Mouse (Mus musculus) CD8-positive naive resting alpha-beta T cell, adult 2 months (primary cell): Measurements from ENCODE around the gene Scaper.

ENCODE experiments used
- DNase-seq, 2 experiments: peaks; one replicate each; pipeline ENCODE4 v3.0.0; 2022; ENCODE audit warnings: low read depth in 2 of 2, low spot score in 2 of 2

Gene Scaper

DNA sequence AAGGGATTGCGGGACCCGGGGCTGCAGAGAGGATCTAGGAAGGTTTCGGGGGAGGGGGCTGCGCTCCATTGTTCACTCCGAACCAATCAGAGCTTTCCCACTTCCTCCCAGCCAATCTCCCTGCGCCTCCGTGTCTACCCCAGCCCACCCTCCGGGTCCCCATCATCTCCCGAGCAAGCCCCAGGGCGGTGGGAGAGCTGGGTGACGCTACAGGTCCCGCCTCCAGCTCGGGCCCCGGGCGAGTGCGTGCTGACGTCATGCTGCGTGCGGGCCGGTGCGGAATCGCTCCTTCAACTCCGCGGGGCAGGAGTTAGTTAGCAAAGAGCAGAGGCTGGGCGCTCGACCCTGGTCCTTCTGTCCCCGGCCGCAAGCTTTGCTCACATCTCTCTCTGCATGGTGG is 397.0 kb downstream of the Scaper start:
- DNase-seq: peak in 1 of 2 experiments; percentile 43

DNA sequence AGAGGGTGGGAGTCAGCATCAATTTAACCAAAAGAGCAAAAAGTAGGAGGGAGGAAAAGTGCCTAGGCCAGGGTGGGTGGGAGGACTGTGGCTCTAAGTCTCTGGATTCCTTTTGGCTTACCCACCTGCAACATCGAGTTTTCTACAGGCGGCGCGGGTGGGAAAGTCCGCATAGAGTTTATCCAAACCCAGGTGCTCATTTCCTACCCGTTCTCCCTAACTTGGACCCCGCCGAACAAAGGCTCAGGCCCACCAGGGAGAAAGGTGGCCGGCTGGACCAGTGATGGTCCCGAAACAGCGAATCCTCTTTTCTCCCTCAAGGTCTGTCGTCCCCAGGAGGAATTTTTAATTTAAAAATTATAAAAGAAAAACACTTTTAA is 397.5 kb downstream of the Scaper start:
- no peak for DNase-seq

DNA sequence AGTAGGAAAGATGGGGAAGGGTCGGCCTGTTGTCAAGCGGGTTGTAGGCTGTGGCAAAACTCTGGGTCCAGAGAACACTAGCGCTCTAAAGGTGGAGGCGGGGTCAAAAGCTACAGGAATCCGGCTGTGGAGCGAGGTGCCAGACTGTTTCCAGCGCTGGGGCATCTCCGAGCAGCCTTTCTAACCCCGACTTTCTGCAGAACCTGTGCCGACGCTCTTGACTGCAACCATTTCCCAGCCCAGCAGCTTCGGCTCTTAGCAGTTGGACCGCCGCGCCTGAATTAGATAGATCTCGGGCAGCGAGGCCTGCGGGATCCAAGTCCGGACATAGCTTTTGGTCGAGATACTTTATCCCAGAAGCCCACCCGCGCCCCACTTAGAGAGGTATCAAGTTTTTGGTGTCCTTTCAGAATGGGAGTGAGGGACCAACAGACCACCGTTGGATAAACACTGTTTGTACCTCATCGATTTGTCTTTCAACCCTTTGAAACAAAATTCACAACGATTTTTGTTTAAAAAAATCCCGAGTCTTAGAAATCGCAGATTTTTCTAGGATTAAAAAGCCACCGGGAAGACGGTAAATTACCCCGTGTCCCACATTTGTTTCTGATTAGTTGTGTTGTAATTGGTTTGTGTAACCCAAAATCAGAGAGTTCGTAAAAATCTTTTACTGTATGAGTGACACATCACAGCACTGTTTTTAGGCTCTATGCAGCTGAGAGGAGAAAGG is 398.1 kb downstream of the Scaper start:
- no peak for DNase-seq

DNA sequence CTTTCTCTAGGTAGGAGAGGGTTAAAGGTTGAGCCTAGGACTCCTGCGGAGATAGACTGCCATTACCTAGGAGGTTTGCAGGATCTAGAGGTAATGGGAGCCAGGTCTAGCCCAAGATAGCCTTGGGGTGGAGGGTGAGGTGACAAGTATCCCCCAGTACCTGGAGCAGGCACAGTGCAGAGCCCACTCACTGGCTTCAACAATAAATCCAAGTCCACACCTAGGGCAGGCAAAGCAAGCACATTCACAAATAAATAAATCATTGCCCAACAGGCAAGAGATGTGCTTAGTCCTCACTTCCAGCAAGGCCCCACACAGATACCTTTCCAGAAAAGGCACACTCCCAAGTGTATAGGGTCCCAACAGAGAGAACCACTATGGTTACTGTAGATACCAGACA is 398.9 kb downstream of the Scaper start:
- DNase-seq: no peak

DNA sequence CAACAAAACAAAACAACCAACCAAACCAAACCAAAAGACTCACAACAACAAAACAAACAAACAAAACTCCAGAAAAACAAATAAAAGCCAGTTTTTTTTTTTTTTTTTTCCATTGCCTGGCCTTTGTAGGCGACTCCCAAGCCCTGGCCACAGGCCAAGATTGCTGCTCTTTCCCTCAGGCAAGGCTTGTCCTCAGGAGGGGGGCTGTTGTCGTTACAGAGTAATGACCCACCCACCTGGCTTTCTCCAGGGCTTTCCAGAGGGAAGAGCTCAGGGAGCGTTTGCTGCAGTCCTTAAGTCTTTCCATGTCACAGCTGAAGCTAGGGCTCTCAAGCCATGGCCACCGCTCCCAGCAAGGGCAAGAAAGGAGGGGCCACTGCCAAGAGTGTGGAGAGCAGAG is 399.5 kb downstream of the Scaper start, which contains the start of gene Isl2:
Gene Isl2 (plus strand): TSS at position 296 of the 400 bp plus-strand sequence.
- DNase-seq: no peak

DNA sequence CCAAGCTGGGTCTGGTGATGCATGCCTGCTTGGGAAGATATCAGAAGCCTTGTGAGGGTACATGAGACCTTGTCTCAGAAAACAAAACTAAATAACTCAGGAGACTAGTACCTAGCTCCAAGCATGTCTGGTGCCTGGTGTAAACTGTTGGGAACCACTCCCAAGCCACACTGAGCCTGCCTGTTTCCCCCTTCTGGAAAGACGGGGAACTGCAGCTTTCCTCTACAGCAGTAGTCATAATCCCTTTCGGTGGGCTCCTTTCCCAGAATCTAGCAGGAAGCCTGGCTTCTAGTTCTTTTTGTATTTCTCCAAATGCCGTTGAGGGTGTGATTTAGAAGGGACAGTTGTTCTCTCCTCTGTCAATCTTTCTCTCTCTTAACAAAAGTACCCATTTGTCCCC is 402.0 kb downstream of the Scaper start:
- no peak for DNase-seq

DNA sequence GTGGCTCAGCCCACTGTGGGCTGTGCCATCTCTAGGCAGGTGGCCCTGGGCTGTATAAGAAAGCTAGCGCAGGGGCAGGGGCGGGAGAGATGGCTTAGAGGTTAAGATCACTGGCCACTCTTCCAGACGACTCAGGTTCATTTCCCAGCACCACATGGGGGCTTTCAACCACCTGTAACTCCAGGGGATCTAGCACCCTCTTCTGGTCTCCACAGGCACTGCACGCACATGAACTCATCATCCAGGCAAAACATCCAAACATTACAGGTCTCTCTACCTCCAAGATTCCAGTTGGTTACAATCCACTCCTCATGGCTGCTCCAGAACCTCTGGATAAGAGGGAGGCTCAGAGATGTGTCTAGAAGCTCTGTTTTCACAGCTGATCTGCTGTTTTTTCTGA is 412.2 kb downstream of the Scaper start:
- DNase-seq: no peak

DNA sequence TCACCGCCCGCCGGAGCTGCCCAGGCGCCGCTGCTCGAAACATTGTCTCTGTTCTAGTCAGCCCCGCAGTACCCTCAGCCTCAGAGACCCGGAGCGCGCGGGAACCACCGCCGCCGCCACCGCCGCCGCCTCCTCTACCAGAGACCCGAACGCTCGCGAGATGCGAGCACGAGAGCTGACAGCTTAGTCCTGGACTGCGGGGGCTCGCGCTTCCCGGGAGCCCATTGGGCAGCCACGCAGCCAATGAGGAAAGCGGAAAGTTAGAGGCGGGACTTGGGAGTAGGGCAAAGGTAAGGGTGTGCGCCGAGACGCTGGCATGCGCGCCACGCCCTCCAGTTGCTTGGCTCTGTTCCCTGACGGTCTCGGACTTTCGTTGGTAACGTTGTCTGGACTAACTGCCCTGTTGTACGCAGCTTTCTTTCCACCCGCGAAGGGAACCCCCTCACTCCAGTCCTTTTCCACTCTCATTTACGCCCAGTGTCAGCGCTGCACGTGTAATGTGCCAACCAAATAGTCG is 425.8 kb downstream of the Scaper start, which contains the start of gene Etfa:
Gene Etfa (minus strand): TSS at position 217 of the 517 bp plus-strand sequence.
- DNase-seq: peak; percentile 86 to 89

DNA sequence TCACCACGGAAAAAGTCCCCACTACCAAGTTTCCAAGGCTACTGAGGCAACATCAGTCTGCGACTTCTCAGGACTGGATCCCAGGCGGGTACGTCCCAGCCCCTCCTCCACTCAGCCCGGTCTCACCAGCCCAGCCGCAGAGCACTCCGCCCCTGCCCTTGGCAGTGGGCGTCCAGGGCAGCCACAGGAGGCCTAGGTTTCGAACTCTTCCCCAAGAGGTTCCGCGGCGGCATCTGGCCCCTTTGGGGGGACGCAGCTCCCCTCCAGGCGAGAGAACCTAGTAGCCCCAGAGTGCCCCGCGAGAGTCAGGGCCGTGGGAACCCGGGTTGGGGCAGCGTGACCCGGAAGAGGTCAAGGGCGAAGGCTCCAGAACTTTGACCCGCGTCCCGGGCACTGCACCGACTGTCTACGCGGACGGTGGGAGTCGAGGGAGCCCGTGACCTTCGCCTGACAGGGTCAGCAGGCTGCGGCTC is 426.4 kb downstream of the Scaper start:
- DNase-seq: peak in 1 of 2 experiments; percentile 43

DNA sequence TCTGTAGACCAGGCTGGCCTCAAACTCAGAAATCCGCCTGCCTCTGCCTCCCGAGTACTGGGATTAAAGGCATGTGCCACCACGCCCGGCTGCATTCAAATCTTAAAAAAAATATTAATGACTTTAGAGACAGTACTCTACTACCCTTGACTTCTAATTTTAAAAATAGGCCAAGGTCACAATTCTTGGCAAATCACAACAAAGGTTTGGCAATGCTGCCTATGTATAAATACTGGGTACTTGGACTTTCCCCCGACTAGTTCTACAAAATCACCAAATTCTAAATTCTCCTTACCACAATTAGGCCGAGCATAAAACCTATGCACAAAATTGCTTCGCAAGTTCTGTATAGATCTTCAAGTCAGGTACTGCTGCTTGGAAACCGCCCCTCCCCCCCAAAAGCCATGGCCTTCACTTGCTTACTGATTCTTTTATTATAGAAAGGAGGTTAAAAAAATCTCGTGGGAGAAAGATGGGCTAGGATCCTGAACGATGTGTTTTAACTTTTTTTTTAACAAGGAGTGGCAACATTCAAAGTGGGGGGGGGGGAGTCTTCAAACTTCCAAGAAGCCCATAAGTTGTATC is 427.2 kb downstream of the Scaper start:
- no peak for DNase-seq

DNA sequence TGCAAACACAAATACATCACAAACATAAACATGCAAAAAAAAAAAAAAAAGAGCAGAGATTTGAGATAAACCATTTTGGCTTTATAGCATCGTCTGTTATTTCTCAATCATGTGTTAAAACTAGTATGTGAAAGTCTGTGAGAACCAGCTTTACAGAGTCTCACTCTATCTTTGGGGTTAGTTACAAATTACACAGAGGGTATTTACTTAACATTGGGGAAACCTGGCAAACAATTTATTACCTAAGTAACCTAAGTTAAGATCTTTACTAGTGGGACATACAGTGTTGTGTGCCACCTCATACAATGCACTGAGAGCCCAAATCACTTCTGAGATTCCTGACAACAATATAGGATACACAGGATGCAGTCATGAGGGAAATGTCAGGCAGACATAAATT is 428.2 kb downstream of the Scaper start:
- DNase-seq: no peak

DNA sequence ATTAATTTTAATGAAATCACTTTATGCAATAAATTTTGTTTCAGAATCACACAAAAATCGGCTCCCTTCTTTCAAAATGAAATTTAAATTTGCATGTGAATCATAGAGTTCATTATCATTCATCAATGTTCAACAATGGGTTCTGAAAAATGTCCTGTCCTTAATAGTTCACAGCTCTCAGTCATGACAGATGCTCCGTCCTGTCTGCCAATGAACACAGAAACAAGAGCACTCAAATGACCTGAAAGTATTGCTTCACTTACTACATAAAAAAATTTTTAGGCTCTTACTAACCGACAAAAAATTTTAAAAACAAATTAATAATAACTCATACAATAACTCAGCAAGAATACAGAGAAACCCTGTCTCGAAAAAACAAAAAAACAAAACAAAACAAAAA is 429.2 kb downstream of the Scaper start:
- no peak for DNase-seq

DNA sequence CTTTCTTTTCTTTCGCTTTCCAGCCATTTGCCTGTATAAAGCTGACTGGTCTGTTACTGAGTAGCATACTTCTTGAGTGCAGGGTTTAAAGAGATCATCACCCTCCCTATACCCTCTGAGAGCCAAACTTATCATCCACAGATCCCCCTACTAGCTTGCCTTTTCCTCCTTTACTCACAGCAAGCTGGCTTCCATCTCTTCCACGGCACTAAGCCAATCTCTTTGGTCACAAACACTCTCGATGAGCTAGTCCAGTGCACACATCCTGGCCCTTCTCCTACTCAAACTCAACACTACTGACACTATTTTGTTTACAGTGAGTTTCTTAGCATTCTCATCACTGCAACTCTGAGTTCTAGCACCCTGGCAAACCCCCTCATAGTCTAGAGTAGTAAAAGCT is 430.0 kb downstream of the Scaper start:
- DNase-seq: no peak
